Mouse (Mus musculus): ENCODE measurements at regions not wholly inside any gene's neighbourhood (a gene's known extent, or its start where the extent isn't known, plus 50 kb on each side); places are given as distances from the start of the nearest gene placed in this dataset.

DNA sequence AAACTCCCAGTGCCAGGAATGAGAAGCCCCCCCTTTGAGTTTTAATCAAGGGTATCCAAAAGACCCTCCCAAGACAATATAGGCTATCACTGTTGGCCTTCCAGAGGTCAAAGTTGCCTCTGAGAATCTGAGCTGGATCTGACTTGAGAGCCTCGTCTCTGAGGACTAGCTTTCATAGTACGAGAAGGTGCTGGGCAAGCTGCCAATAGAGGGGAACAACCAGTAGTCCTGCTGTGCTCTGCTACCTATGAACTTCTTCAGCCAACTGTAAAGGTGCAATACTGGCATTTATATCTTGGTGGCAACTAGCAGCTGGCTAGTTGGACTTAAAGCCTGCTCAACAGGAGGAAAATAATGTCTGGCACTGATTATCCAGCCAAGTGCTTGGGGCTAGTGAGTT, 400.3 kb upstream of the Nmur2 start:
- TF ChIP-seq CTCF (IDR thresholded peaks at IDR 0.05; ENCODE audit: borderline replicate concordance, extremely low read depth, insufficient read depth, insufficient read length) (no peak), POLR2A (IDR thresholded peaks at IDR 0.05; ENCODE audit: borderline replicate concordance, extremely low read depth, insufficient read depth, insufficient read length, poor library complexity, severe bottlenecking) (no peak)
